Mouse (Mus musculus) CD4-positive, CD25-positive, alpha-beta regulatory T cell, adult 9 weeks (primary cell): ENCODE measurements around the gene Rps19bp1. TPM values are rescaled to one million over a fixed set of nuclear protein-coding genes. Genes with fewer than 3 reads are reported as not detected.

ENCODE experiments used
- polyA plus RNA-seq: library from polyadenylated mRNA; unstranded; fragments of 100-300 nt; shearing (Covaris generic); gene quantifications from one replicate; pipeline ENCODE4 v1.2.1, GENCODE M21; 2017

Rps19bp1 gene
- 23.2 TPM for polyA plus RNA-seq

GRCm38 (mm10) chr15:80263610-80264575, at the start of gene Rps19bp1:
Gene Rps19bp1 (minus strand): TSS chr15:80264315.

GRCm38 (mm10) chr15:80286851-80287415, 22.8 kb upstream of the Rps19bp1 start, which contains the start of gene Cacna1i:
Gene Cacna1i (plus strand): TSS chr15:80287238.

GRCm38 (mm10) chr15:80254847-80255645, 9.1 kb downstream of the Rps19bp1 start, which contains the start of gene Atf4:
Gene Atf4 (plus strand): TSS chr15:80255184.

GRCm38 (mm10) chr15:80235535-80235934, 28.6 kb downstream of the Rps19bp1 start, which contains the start of gene AC140267.1:
Gene AC140267.1 (plus strand): TSS chr15:80235835.

GRCm38 (mm10) chr15:80233733-80234509, 30.2 kb downstream of the Rps19bp1 start, which contains the start of gene Mief1:
Gene Mief1 (plus strand): TSS chr15:80234018.

Other genes starting within 250 kb of the Rps19bp1 start
- 1.0 TPM for gene Pdgfb, start 249.3 kb downstream of the Rps19bp1 start, polyA plus RNA-seq
- 0.32 TPM for gene Syngr1, start 173.0 kb downstream of the Rps19bp1 start, polyA plus RNA-seq
- 2,051 TPM for gene Rpl3, start 172.4 kb downstream of the Rps19bp1 start, polyA plus RNA-seq
- 27.7 TPM for gene Tab1, start 131.2 kb downstream of the Rps19bp1 start, polyA plus RNA-seq
- not detected for gene Mgat3, start 90.6 kb downstream of the Rps19bp1 start, polyA plus RNA-seq
- 36.4 TPM for gene Mief1, start 30.3 kb downstream of the Rps19bp1 start, polyA plus RNA-seq
- gene AC140267.1, start 28.5 kb downstream of the Rps19bp1 start, polyA plus RNA-seq, result not detected
- gene Atf4, start 9.1 kb downstream of the Rps19bp1 start, polyA plus RNA-seq, result 127 TPM
- 0.02 TPM for gene Cacna1i, start 22.9 kb upstream of the Rps19bp1 start, polyA plus RNA-seq